Mouse (Mus musculus) small intestine, adult 2 months (tissue): ENCODE data around the gene Clk1. TPM values are rescaled to one million over a fixed set of nuclear protein-coding genes. Genes with fewer than 3 reads are reported as not detected.

Experiments
- H3K27ac ChIP-seq: fragments of 200-500 bp; 2 replicates; pipeline ENCODE4 v1.5.1; 2012; ENCODE audit warnings: low read depth, low read length, control low read depth, inconsistent platforms; ENCODE audit not compliant: insufficient read depth
- H3K27me3 ChIP-seq: fragments of 200-500 bp; 2 replicates; pipeline ENCODE4 v1.6.1; 2012; ENCODE audit warnings: mild to moderate bottlenecking, moderate library complexity, low read length, inconsistent platforms; ENCODE audit not compliant: control insufficient read depth, insufficient read depth
- H3K36me3 ChIP-seq: fragments of 200-500 bp; 2 replicates; pipeline ENCODE4 v1.6.1; 2012; ENCODE audit warnings: mild to moderate bottlenecking, low read length, control low read depth, inconsistent platforms; ENCODE audit not compliant: control insufficient read depth, insufficient read depth
- H3K4me1 ChIP-seq: fragments of 200-500 bp; 2 replicates; pipeline ENCODE4 v1.6.1; 2012; ENCODE audit warnings: low read length, inconsistent platforms, mixed read lengths; ENCODE audit not compliant: control insufficient read depth, insufficient read depth, insufficient read length
- H3K4me3 ChIP-seq: fragments of 200-500 bp; 2 replicates; pipeline ENCODE4 v1.5.1; 2012; ENCODE audit warnings: low read depth, mild to moderate bottlenecking, control low read depth, inconsistent platforms, low read length, moderate library complexity
- CTCF ChIP-seq: fragments of 200-500 bp; IDR thresholded peaks from 2 replicates; pipeline ENCODE4 v1.5.1; 2012; ENCODE audit warnings: low read depth, mild to moderate bottlenecking, control low read depth, inconsistent platforms, low read length, moderate library complexity, mixed read lengths; ENCODE audit not compliant: insufficient replicate concordance, insufficient read length; ENCODE audit errors: extremely low read depth
- POLR2A ChIP-seq: fragments of 200-500 bp; IDR thresholded peaks from 2 replicates; pipeline ENCODE4 v1.6.1; 2012; ENCODE audit warnings: low read depth, mild to moderate bottlenecking, control low read depth, inconsistent platforms, low read length, moderate library complexity
- WGBS: fragments of 180-500 bp; shearing (Covaris S2); methylation state at CpG from one replicate; pipeline ENCODE4 v1.1.7; 2018; 5-methylcytosine and 5-hydroxymethylcytosine counted together
- polyA plus RNA-seq: library from polyadenylated mRNA; depleted of rRNA; stranded (reverse); fragments of >200 nt; gene quantifications from 2 replicates; pipeline ENCODE4 v1.2.3, GENCODE M21; 2012; rRNA removed

Gene Clk1
- 4.4 and 11.1 TPM in 2 replicates for polyA plus RNA-seq

GRCm38 (mm10) chr1:58423371-58424248 lies at the start of gene Clk1:
TSS of gene Clk1 (minus strand) at chr1:58424066.
- Histone ChIP-seq H3K27ac (peak within 1 kb of the TSS; percentile 100), H3K27me3 (no peaks in the 10 kb centered on the region), H3K4me1 (peaks cover 3% of the 10 kb centered on the region; the same call in 1 of the 2 replicates), H3K4me3 (peak within 1 kb of the TSS; percentile 96), H3K36me3 (peaks cover 27% of the 10 kb centered on the region)
- TF ChIP-seq POLR2A (peak; percentile 98), CTCF (no peak; the same call in 1 of the 2 replicates)
- WGBS: under 1% methylated on average over 79 of the region's 79 CpGs

- no peak for TF ChIP-seq CTCF
- TF ChIP-seq POLR2A: no peak
- Histone ChIP-seq H3K36me3 (peaks cover 40% of the 10 kb centered on the region), H3K27ac (no peak overlapping the region), H3K27me3 (no peaks in the 10 kb centered on the region), H3K4me1 (no peaks in the 10 kb centered on the region), H3K4me3 (no peak overlapping the region)
- 95% methylated on average over 4 of the region's 4 CpGs for WGBS
These were observed 41.7 kb upstream of the Clk1 start for GRCm38 (mm10) chr1:58465561-58465960.

- no peak for TF ChIP-seq POLR2A
- no peak overlapping the region for H3K27ac ChIP-seq
- peaks cover 40% of the 10 kb centered on the region for H3K36me3 ChIP-seq
- H3K4me1 ChIP-seq: no peaks in the 10 kb centered on the region
- H3K4me3 ChIP-seq: no peak overlapping the region
- WGBS: 93% methylated on average over 4 of the region's 4 CpGs
- no peaks in the 10 kb centered on the region for H3K27me3 ChIP-seq
These were observed 41.2 kb upstream of the Clk1 start for GRCm38 (mm10) chr1:58465042-58465441.

- no peaks in the 10 kb centered on the region for H3K4me1 ChIP-seq
- no peaks in the 10 kb centered on the region for H3K27me3 ChIP-seq
- TF ChIP-seq POLR2A: no peak
- TF ChIP-seq CTCF: no peak
- WGBS: 79% methylated on average over 2 of the region's 2 CpGs
- H3K27ac ChIP-seq: no peak overlapping the region
- H3K36me3 ChIP-seq: peaks cover 37% of the 10 kb centered on the region
- no peak overlapping the region for H3K4me3 ChIP-seq
These were observed 40.1 kb upstream of the Clk1 start for GRCm38 (mm10) chr1:58463935-58464334.

GRCm38 (mm10) chr1:58460566-58460965 lies 36.7 kb upstream of the Clk1 start:
- TF ChIP-seq POLR2A (no peak), CTCF (no peak)

GRCm38 (mm10) chr1:58458867-58459266 lies 35.0 kb upstream of the Clk1 start:
- no peaks in the 10 kb centered on the region for H3K4me1 ChIP-seq
- peaks cover 50% of the 10 kb centered on the region for H3K36me3 ChIP-seq
- H3K27ac ChIP-seq: no peak overlapping the region
- WGBS: 81% methylated on average over 2 of the region's 2 CpGs
- no peak overlapping the region for H3K4me3 ChIP-seq
- TF ChIP-seq POLR2A (no peak), CTCF (no peak)
- no peaks in the 10 kb centered on the region for H3K27me3 ChIP-seq

More at GRCm38 (mm10) chr1:58460566-58460965, 36.7 kb upstream of the Clk1 start:
- Histone ChIP-seq H3K27ac (no peak overlapping the region), H3K4me1 (no peaks in the 10 kb centered on the region), H3K4me3 (no peak overlapping the region), H3K27me3 (no peaks in the 10 kb centered on the region), H3K36me3 (peaks cover 49% of the 10 kb centered on the region)
- 87% methylated on average over 3 of the region's 3 CpGs for WGBS

- Histone ChIP-seq H3K4me1 (no peaks in the 10 kb centered on the region), H3K36me3 (peaks cover 50% of the 10 kb centered on the region), H3K4me3 (no peak overlapping the region), H3K27me3 (no peaks in the 10 kb centered on the region), H3K27ac (no peak overlapping the region)
- WGBS: 79% methylated on average over 5 of the region's 5 CpGs
- TF ChIP-seq CTCF: no peak
- TF ChIP-seq POLR2A: no peak
These were observed 34.3 kb upstream of the Clk1 start for GRCm38 (mm10) chr1:58458175-58458574.
